Mouse (Mus musculus) thymus, adult 2 months (tissue): ENCODE results near the gene Pofut1. TPM values are rescaled to one million over a fixed set of nuclear protein-coding genes. Genes with fewer than 3 reads are reported as not detected.

Experiments used
- DNase-seq: peaks from one replicate; pipeline ENCODE4 v3.0.0; 2021
- H3K27ac ChIP-seq: fragments of 200-500 bp; 2 replicates; pipeline ENCODE4 v1.5.1; 2012; ENCODE audit warnings: low read length, control low read depth; ENCODE audit not compliant: control insufficient read depth, insufficient read depth
- H3K27me3 ChIP-seq: fragments of 200-500 bp; 2 replicates; pipeline ENCODE4 v1.6.1; 2012; ENCODE audit warnings: mild to moderate bottlenecking, low read length, moderate library complexity, mixed read lengths; ENCODE audit not compliant: control insufficient read depth, insufficient read depth
- H3K36me3 ChIP-seq: fragments of 200-500 bp; 2 replicates; pipeline ENCODE4 v1.6.1; 2012; ENCODE audit warnings: mild to moderate bottlenecking, low read length, moderate library complexity; ENCODE audit not compliant: control insufficient read depth, insufficient read depth
- H3K4me1 ChIP-seq: fragments of 200-500 bp; replicated peaks from 2 replicates; pipeline ENCODE4 v1.6.1; 2012; ENCODE audit warnings: low read length; ENCODE audit not compliant: control insufficient read depth, insufficient read depth
- H3K4me3 ChIP-seq: fragments of 200-500 bp; 2 replicates; pipeline ENCODE4 v1.5.1; 2012; ENCODE audit warnings: mild to moderate bottlenecking, low read length, control low read depth, moderate library complexity; ENCODE audit not compliant: control insufficient read depth, insufficient read depth
- CTCF ChIP-seq: fragments of 200-500 bp; IDR thresholded peaks from 2 replicates; pipeline ENCODE4 v1.5.1; 2012; ENCODE audit warnings: mild to moderate bottlenecking, control low read depth, low read length, moderate library complexity, borderline replicate concordance; ENCODE audit not compliant: control insufficient read depth, poor library complexity, insufficient read depth; ENCODE audit errors: extremely low read depth
- POLR2A ChIP-seq: fragments of 200-500 bp; IDR thresholded peaks from 2 replicates; pipeline ENCODE4 v1.6.1; 2012; ENCODE audit warnings: mild to moderate bottlenecking, low read length, control low read depth, moderate library complexity; ENCODE audit not compliant: control insufficient read depth, poor library complexity, insufficient read depth; ENCODE audit errors: extremely low read depth
- WGBS: fragments of 180-500 bp; shearing (Covaris S2); methylation state at CpG from one replicate; pipeline ENCODE4 v1.1.7; 2018; 5-methylcytosine and 5-hydroxymethylcytosine counted together
- polyA plus RNA-seq: library from polyadenylated mRNA; depleted of rRNA; stranded (reverse); fragments of >200 nt; gene quantifications from 2 replicates; pipeline ENCODE4 v1.2.3, GENCODE M21; 2012; rRNA removed

The Pofut1 gene
- 30.2 and 30.8 TPM in 2 replicates for polyA plus RNA-seq

DNA sequence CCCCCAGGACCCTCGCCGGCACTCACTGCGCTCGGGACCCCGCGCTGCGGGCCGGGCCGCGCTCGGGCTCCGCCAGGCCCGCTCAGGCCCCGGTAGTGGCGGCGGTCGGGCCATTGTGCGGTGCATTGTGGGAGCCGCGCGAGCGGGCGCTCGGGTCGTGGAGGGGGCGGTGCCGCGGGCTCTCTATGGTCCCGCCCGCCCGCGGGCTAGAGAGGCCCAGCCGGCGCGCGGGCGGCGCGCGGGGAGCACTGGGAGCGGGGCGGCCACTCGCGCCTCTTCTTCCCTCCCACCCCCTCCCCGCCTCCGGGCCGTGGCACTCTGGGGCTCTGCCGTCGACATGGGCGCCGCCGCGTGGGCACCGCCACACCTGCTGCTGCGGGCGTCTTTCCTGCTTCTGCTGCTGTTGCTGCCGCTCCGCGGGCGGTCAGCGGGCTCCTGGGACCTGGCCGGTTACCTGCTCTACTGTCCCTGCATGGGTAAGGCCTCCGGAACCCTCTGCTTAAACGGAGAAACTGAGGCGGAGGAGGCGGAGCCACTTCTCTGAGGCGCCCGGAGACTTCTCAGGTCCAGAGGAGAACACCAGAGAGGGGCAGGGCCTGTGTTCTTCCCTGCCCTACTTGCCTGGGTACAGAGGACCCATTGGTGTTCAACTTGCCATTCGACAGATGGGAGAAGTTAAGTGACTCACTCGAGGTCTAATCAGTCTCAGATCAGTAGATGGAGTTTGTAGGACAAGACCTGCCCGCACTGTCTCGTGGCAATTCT is at the start of gene Pofut1, which contains the start of gene Plagl2:
TSS of gene Pofut1 (plus strand) at position 284 of the 765 bp plus-strand sequence.
TSS of gene Plagl2 (minus strand) at position 177 of the 765 bp plus-strand sequence.
- Histone ChIP-seq H3K4me3 (peak within 1 kb of the TSS; percentile 77), H3K27ac (peak within 1 kb of the TSS; percentile 57), H3K27me3 (no peaks in the 10 kb centered on the region), H3K36me3 (no peaks in the 10 kb centered on the region), H3K4me1 (peaks cover 11% of the 10 kb centered on the region)
- WGBS, result under 1% methylated on average over 63 of the region's 72 CpGs
- TF ChIP-seq POLR2A (0 out of 2 replicates have a peak, but pooled peaks have one; percentile 44), CTCF (peak; percentile 44; the same call in 1 of the 2 replicates)
- peak; percentile 93 for DNase-seq

GRCm38 (mm10) chr2:153194255-153194654 is 47.1 kb upstream of the Pofut1 start:
- 98% methylated on average over 3 of the region's 3 CpGs for WGBS
- TF ChIP-seq POLR2A (no peak), CTCF (no peak)
- H3K27ac ChIP-seq, result no peak overlapping the region
- peaks cover 8% of the 10 kb centered on the region; the same call in 1 of the 2 replicates for H3K36me3 ChIP-seq
- H3K27me3 ChIP-seq, result no peaks in the 10 kb centered on the region
- no peak for DNase-seq
- no peak overlapping the region for H3K4me3 ChIP-seq
- H3K4me1 ChIP-seq, result no peaks in the 10 kb centered on the region

DNA sequence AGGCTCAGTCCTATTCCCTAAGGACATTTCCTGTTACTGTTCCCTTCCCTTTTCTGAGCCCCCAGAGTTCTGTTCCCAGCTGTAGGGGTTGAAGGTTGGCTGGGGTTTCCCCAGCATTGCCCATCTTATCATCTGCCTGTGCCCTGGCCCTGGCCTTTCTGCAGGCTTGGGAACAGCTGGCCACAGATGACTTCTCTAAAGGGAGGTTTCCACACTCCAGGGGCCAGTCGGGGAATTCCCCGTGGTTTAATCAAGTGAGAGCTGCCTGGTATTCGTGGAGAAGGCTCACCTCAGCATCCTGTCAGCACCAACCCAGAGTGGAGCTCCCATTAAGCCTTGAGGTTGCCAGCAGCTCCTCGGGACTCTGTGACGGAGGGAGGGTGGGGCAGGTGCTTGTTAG is 42.8 kb upstream of the Pofut1 start:
- WGBS, result 60% methylated on average over 5 of the region's 5 CpGs
- Histone ChIP-seq H3K27me3 (no peaks in the 10 kb centered on the region), H3K4me1 (no peaks in the 10 kb centered on the region), H3K27ac (no peak overlapping the region), H3K4me3 (no peak overlapping the region), H3K36me3 (peaks cover 8% of the 10 kb centered on the region; the same call in 1 of the 2 replicates)
- no peak for DNase-seq
- TF ChIP-seq CTCF (no peak), POLR2A (no peak)

DNA sequence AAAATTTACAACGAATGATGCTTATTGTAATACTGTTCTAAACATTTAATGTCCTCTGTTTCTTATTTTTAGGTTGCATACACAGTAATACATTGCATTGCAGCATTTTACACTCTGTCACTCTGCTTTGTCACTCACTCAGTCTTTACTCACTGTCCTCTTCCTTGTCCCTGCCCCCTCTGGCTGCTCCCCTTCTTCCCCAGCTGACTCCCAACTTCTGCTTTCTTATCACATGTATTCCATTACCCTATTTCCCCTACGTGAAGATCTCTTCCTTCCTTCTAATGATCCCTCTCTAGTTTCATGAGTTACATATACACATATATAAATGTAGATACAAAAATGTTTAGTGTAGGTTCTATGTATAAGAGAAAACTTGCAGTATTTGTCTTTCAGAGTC is 42.2 kb upstream of the Pofut1 start:
- H3K27ac ChIP-seq, result no peak overlapping the region
- H3K36me3 ChIP-seq, result peaks cover 8% of the 10 kb centered on the region; the same call in 1 of the 2 replicates
- H3K4me3 ChIP-seq, result no peak overlapping the region
- DNase-seq, result no peak
- TF ChIP-seq POLR2A, result no peak
- no peak for TF ChIP-seq CTCF
- no peaks in the 10 kb centered on the region for H3K4me1 ChIP-seq
- WGBS, result 61% methylated on average over 2 of the region's 2 CpGs
- no peaks in the 10 kb centered on the region for H3K27me3 ChIP-seq

GRCm38 (mm10) chr2:153202766-153203165 is 38.6 kb upstream of the Pofut1 start:
- 97% methylated on average over 1 of the region's 1 CpGs for WGBS
- no peak overlapping the region for H3K27ac ChIP-seq

GRCm38 (mm10) chr2:153208149-153208548 is 33.2 kb upstream of the Pofut1 start:
- TF ChIP-seq CTCF, result no peak
- no peak for TF ChIP-seq POLR2A
- Histone ChIP-seq H3K36me3 (no peaks in the 10 kb centered on the region; the same call in 1 of the 2 replicates), H3K4me1 (peaks cover 8% of the 10 kb centered on the region), H3K27me3 (no peaks in the 10 kb centered on the region), H3K27ac (no peak overlapping the region), H3K4me3 (no peak overlapping the region)
- WGBS, result 100% methylated on average over 2 of the region's 2 CpGs
- no peak for DNase-seq

More at GRCm38 (mm10) chr2:153202766-153203165, 38.6 kb upstream of the Pofut1 start:
- Histone ChIP-seq H3K36me3 (no peaks in the 10 kb centered on the region; the same call in 1 of the 2 replicates), H3K4me1 (no peaks in the 10 kb centered on the region), H3K4me3 (no peak overlapping the region), H3K27me3 (no peaks in the 10 kb centered on the region)
- no peak for DNase-seq
- TF ChIP-seq CTCF (no peak), POLR2A (no peak)

GRCm38 (mm10) chr2:153209286-153209685 is 32.0 kb upstream of the Pofut1 start:
- DNase-seq, result no peak
- Histone ChIP-seq H3K36me3 (no peaks in the 10 kb centered on the region; the same call in 1 of the 2 replicates), H3K27ac (no peak overlapping the region), H3K4me1 (peaks cover 10% of the 10 kb centered on the region), H3K4me3 (no peak overlapping the region), H3K27me3 (no peaks in the 10 kb centered on the region)
- WGBS, result 92% methylated on average over 5 of the region's 5 CpGs
- TF ChIP-seq POLR2A, result no peak
- no peak for TF ChIP-seq CTCF
